Mouse (Mus musculus) cortical plate, adult 2 months (tissue): ENCODE measurements around the gene Krtap2-4.

ENCODE experiments used
- CTCF ChIP-seq: fragments of 200-500 bp; IDR thresholded peaks from 2 replicates; pipeline ENCODE4 v1.5.1; 2011; ENCODE audit warnings: mild to moderate bottlenecking, control low read depth, low read length; ENCODE audit not compliant: insufficient read depth; ENCODE audit errors: extremely low read depth
- POLR2A ChIP-seq: fragments of 200-500 bp; IDR thresholded peaks from 2 replicates; pipeline ENCODE4 v1.6.1; 2011; ENCODE audit warnings: mild to moderate bottlenecking, low read length, control low read depth; ENCODE audit not compliant: insufficient read depth; ENCODE audit errors: extremely low read depth

- TF ChIP-seq POLR2A (no peak), CTCF (no peak)
These were observed 20.0 kb upstream of the Krtap2-4 start, which contains the start of gene Krtap4-2 for GRCm38 (mm10) chr11:99634653-99635134.
